In genomic region chr14:46723828-46724227, GRCm38 (mm10) we compare ENCODE assay signal across 8 mouse cellular contexts. TPM values are rescaled to one million over a fixed set of nuclear protein-coding genes. Genes with fewer than 3 reads are reported as not detected.
A peak's percentile ranks its signal among the peaks of the same experiment; 100 is the strongest.
DNase-seq lines count a peak whose midpoint lies in the region; ATAC-seq lines count a peak whose summit lies in the region.

No protein-coding gene starts in this region.

- 30% methylated on average over 3 of the region's 3 CpGs for WGBS in hindbrain, embryonic 16.5 days
- WGBS in neural tube, embryonic 12.5 days = 29% methylated on average over 3 of the region's 3 CpGs

- H3K4me1 ChIP-seq in hindbrain, embryonic 16.5 days (ENCODE audit: control insufficient read depth, insufficient read depth, low read depth, low read length) = no peaks in the 10 kb centered on the region
- H3K4me1 ChIP-seq in neural tube, embryonic 12.5 days = no peaks in the 10 kb centered on the region

- H3K4me3 ChIP-seq in hindbrain, embryonic 16.5 days (ENCODE audit: low read length) = no peak overlapping the region
- H3K4me3 ChIP-seq in neural tube, embryonic 12.5 days = no peak overlapping the region

- no peaks in the 10 kb centered on the region for H3K9me3 ChIP-seq in hindbrain, embryonic 16.5 days (ENCODE audit: control insufficient read depth, low read length)
- H3K9me3 ChIP-seq in neural tube, embryonic 12.5 days = no peaks in the 10 kb centered on the region

- no peaks in the 10 kb centered on the region for H3K36me3 ChIP-seq in hindbrain, embryonic 16.5 days (ENCODE audit: control insufficient read depth, insufficient read depth, low read length)
- no peaks in the 10 kb centered on the region for H3K36me3 ChIP-seq in neural tube, embryonic 12.5 days

- DNase-seq in heart, adult 11 months = peak; percentile 75
- no peak for DNase-seq in heart, postnatal 36 days
- DNase-seq in 416B (ENCODE audit: low read depth) = peak; percentile 73
- peak; percentile 38 for DNase-seq in c-Kit-positive CD71-negative TER-119-negative erythroid progenitor cells, embryonic 14.5 days (ENCODE audit: low read depth)
- DNase-seq in ovary, adult 18-20 months (ENCODE audit: low spot score) = no peak
- no peak for DNase-seq in thymus, postnatal 10 days (ENCODE audit: low spot score in 2 of 2)

- no peaks in the 10 kb centered on the region for H3K27me3 ChIP-seq in hindbrain, embryonic 16.5 days (replicated peaks; ENCODE audit: control insufficient read depth, insufficient read depth, low read length)
- no peaks in the 10 kb centered on the region for H3K27me3 ChIP-seq in neural tube, embryonic 12.5 days (replicated peaks)

- intact Hi-C loops in heart, postnatal 36 days (cut with DNase I) = loop anchor here (1.0 to 10.0 kb wide), 4 partner anchors 155 to 951 kb away; no protein-coding TSS in a partner anchor

- H3K9ac ChIP-seq in hindbrain, embryonic 16.5 days (ENCODE audit: low read depth, low read length) = no peak overlapping the region
- no peak overlapping the region for H3K9ac ChIP-seq in neural tube, embryonic 12.5 days

- H3K27ac ChIP-seq in hindbrain, embryonic 16.5 days (ENCODE audit: low read depth, low read length) = no peak overlapping the region
- no peak overlapping the region for H3K27ac ChIP-seq in neural tube, embryonic 12.5 days

- peak; percentile 87 for ATAC-seq in hindbrain, embryonic 16.5 days
- peak; percentile 54 for ATAC-seq in neural tube, embryonic 12.5 days (ENCODE audit: low FRiP score, low read depth)

- no peak overlapping the region for H3K4me2 ChIP-seq in hindbrain, embryonic 16.5 days (ENCODE audit: low read length)
- H3K4me2 ChIP-seq in neural tube, embryonic 12.5 days (replicated peaks) = no peak overlapping the region

RNA-seq across cellular contexts. Expression of gene Cdkn3, which starts 36.5 kb away (rescaled TPM):
- total RNA-seq in heart, postnatal 36 days (2021) = 1 to 10 TPM in 1 of 2 experiments, under 1 TPM in 1; 0.78 to 1.5 TPM
- polyA plus RNA-seq in hindbrain, embryonic 16.5 days (2015; fragmentation: Nextera tagmentation; extraction: Ambion mirVana) = 7.8 and 9.5 TPM in 2 replicates
- 30.7 TPM in 2 replicates for polyA plus RNA-seq in neural tube, embryonic 12.5 days (2016; fragmentation: Nextera tagmentation; extraction: Ambion mirVana)

Comparison
In these comparisons a context has a peak if more than half of its experiments do, and no peak if none do; other contexts are left out.
1. DNase-seq: peak in heart, adult 11 months (single experiment), 416B (single experiment) and c-Kit-positive CD71-negative TER-119-negative erythroid progenitor cells, embryonic 14.5 days (single experiment); none in heart, postnatal 36 days (0 of 2), ovary, adult 18-20 months (single experiment) and thymus, postnatal 10 days (0 of 2).